Mouse (Mus musculus) layer of hippocampus, adult 8-10 months (tissue): ENCODE data around the gene Fubp1. TPM values are rescaled to one million over a fixed set of nuclear protein-coding genes. Genes with fewer than 3 reads are reported as not detected.

Experiments used
- DNase-seq, 2 experiments: peaks; one replicate each; pipeline ENCODE4 v3.0.0; 2022; ENCODE audit warnings: low spot score in 2 of 2
- total RNA-seq, 4 experiments: library from RNA; stranded (reverse); gene quantifications; 2 replicates each; pipeline ENCODE4 v1.2.4; 2022

The Fubp1 gene
- total RNA-seq, 4 experiments from 2014 or later, result 114 to 141 (median 131) TPM

DNA sequence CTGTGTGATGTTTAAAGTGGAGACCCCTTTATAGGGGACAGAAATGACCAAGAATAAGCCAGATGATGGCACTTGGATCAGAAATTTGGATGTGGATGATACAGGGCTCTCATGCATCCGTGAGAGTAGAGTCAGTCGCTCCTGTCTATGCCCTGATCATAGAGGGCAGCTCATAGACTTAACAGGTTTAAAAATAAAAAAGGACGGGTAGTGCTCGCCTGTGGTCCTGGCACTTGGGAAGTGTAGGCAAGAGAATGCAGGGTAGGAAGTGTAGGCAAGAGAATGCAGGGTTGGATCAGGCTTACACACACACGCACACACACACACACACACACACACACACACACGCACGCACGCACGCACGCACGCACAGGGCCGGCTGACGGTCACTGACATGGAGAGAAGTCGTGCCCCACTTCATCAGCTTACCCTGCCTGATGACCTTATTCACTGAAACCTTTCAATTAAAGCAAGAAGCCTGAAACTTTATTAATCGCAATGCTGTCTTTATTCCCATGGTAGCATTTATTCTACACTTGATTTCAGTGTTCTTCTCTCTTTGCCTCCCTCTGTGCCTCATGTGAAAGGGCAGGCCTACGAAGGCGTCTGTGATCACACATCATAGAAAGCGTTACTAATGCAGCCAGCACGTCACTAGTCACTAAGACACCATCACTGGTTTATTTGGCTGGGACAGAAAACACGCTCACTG, 62.9 kb downstream of the Fubp1 start:
- DNase-seq, result no peak

DNA sequence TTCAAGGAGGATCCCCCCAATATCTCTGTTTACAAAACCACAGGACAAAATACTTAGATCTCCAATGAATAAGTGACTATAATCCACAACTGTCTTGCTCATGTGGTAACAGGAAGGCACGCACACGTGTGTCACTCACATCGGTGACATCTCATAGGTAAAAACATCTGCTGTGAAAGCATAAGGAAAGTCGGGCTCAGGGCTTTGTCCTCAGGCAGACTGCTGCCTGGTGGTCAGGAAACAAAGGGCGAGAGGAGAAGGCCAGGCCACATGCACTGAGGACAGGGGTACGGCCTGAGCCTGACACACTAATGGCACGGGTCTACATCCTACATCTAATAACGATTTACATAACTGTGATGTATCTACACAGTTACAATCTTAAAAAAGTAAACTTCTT, 64.8 kb downstream of the Fubp1 start:
- DNase-seq, result no peak

DNA sequence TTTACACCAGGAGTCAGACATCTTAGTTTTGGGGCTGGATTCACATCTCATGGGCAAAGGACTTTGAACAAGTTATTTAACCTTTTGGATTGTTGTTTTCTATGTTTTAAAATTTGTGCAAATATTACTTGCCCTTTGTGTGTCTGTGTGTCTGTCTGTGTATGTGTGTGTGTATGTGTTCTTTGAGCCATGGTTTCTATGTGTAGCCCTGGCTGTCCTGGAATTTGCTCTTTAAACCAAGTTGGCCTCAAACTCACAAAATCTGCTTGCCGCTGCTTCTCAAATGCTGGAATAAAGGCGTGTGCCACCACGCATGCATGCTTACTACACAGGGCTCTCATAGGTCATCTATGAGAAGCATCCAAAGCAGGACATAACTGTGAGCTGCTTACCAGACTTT, 66.7 kb downstream of the Fubp1 start:
- no peak for DNase-seq

DNA sequence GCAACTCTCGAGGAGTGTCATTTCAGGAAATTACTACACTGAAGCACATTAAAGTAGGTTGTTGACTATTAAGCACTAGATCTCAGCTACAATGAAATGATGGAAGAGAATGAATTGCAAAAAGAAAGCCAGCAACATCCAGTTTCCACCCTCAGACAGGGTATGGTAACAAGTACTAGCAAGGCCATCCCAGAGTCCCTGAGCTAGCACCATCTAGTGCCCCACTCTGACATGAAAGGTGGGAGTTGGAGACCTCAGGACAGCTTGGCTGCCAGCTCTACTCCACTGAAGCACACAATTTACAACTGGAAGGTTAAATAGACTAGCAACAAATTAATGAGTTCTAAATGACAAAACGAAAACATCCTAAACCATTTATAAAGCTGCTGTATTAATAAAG, 67.7 kb downstream of the Fubp1 start:
- DNase-seq, result no peak

DNA sequence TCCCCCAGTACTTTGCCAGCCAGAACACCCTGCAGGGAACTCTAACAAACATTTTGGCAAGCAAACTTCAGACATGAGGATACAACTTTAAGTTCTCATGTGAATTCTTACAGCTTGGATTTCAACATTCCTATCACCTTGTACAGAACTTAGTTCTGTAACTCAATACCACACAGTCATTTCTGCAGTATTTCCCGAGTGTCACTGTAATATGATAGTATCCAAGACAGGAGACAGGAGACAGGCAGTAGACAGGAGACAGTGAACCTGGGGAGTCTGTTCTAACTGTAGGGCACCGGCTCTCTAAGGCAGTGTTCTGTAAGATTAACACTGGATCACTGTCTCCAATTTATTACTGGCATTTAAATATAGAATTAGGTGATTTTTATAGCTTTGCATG, 68.2 kb downstream of the Fubp1 start:
- no peak for DNase-seq

DNA sequence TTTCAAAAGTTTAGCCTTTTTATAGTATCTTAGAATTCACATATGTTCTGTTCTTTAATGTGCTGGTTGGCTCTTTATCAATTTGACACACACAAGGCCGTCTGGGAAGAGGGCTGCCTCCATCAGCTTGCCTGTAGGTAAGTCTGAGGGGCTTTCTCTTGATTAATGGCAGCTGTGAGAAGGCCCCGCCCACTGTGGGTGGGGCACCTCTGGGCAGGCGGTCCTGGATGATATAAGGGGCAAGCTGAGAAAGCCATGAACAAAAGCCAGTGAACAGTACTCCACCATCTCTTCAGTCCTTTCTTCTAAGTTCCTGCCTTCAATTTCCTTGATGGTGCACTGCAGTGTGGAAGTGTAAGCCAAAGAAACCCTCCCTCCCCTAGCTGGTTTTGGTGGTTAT, 71.9 kb downstream of the Fubp1 start:
- DNase-seq, result no peak

DNA sequence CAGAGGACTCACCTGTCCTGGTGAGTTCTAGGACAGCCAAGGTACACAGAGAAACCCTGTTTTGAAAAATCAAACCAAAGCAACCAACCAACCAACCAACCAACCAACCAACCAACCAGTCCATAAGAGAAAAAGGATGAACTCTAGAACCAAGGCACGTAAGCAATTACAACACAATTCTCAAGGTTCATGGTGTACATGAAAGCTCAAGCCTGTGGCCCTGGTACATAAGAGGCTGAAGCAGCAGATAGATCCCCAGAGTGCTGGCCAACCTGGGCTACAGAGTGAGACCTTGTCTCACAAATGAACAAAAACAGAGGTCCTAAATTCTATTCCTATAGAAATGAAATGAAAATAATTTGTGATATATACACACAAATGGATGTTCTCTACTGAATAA, 74.1 kb downstream of the Fubp1 start:
- DNase-seq, result no peak

DNA sequence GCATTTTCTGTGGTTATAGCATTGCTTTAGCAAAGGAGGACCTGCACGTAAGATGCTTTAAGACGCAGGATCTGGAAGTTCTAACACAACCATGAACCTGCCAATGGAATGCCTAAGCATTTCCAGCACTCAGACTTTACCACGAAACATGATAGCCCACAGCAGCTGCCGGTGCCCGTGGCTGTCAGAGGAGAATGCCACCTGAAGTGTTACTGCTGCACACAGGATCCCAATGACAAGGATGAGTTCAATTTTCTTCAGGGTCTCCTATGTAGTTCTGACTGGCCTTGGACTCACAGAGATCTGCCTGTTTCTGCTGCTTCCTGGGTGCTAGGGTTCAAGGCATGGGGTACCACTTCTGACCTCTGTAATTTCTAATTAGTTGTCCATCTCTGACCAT, 74.5 kb downstream of the Fubp1 start:
- DNase-seq, result no peak

Other genes starting within 250 kb of the Fubp1 start
- 1 to 10 TPM in 3 of 4 experiments, under 1 TPM in 1; 0.68 to 1.9 (median 1.5) TPM for gene Gipc2, start 44.2 kb upstream of the Fubp1 start, total RNA-seq
- 10 to 100 TPM; 51.8 to 78.7 (median 62.1) TPM for gene Dnajb4, start 120 bp upstream of the Fubp1 start, total RNA-seq
- 1 to 10 TPM in 2 of 4 experiments, under 1 TPM in 2; 0.65 to 2.9 (median 1.3) TPM for gene Nexn, start 55.9 kb downstream of the Fubp1 start, total RNA-seq
- gene Miga1, start 130.0 kb downstream of the Fubp1 start, total RNA-seq, result 10 to 100 TPM; 75.1 to 84.2 (median 76.2) TPM
- 100 to 1,000 TPM; 110 to 141 (median 134) TPM for gene Usp33, start 136.1 kb downstream of the Fubp1 start, total RNA-seq
- gene Zzz3, start 185.1 kb downstream of the Fubp1 start, total RNA-seq, result 10 to 100 TPM; 45.9 to 51.5 (median 47.7) TPM